Mouse (Mus musculus): Measurements from ENCODE around the gene Tns2. TPM values are rescaled to one million over a fixed set of nuclear protein-coding genes. Genes with fewer than 3 reads are reported as not detected.

Tns2 gene
- polyA plus RNA-seq, 1 experiment from 2014 or later, result 29.6 TPM

GRCm38 (mm10) chr15:102105764-102106730 is 5.8 kb downstream of the Tns2 start:
- Histone ChIP-seq H3K27me3 (peaks cover 15% of the 10 kb centered on the region; the same call in 1 of the 2 replicates), H3K9me3 (no peaks in the 10 kb centered on the region), H3K4me3 (no peak overlapping the region), H3K9ac (no peak overlapping the region; the same call in 1 of the 2 replicates), H3K4me1 (peaks cover 62% of the 10 kb centered on the region), H3K4me2 (replicated peaks) (peak overlapping the region; percentile 48), H3K36me3 (peaks cover 38% of the 10 kb centered on the region), H3K27ac (peak overlapping the region; percentile 51)
- WGBS, result 28% methylated on average over 18 of the region's 18 CpGs
- ATAC-seq (ENCODE audit: insufficient number of reproducible peaks, insufficient read depth, low FRiP score, low TSS enrichment), result no peak

DNA sequence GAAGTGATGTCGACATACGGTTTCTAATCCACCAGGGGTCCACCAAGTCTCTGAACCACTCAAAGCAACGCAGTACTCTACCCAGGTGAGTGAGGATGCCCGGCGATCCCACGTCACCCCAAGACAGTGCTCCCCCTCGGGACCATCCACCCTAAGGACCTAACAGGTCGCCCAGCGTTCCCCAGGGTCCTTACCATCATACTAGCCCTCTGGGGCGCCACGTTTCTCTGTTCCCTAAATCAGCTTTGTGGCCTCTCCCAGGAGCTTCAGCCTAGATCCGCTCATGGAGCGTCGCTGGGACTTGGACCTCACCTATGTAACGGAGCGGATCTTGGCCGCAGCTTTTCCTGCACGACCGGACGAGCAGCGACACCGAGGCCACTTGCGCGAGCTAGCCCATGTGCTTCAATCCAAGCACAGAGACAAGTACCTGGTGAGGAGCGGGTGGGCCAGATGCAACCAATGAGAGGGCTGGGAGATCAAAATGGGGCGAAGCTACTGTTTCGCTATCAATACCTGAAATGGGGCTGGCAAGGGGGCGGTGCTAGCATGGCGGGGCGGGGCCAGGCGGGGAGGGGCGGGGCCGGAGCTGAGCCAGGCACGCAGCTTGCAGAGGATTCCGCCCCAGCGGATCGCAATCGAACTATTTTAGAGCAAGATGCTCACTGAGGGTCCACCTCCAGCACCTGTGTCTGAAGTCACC is 6.7 kb downstream of the Tns2 start:
- Histone ChIP-seq H3K4me2 (replicated peaks) (peak overlapping the region; percentile 48), H3K4me1 (peaks cover 54% of the 10 kb centered on the region), H3K9me3 (no peaks in the 10 kb centered on the region), H3K9ac (no peak overlapping the region; the same call in 1 of the 2 replicates), H3K36me3 (peaks cover 46% of the 10 kb centered on the region), H3K27me3 (peaks cover 15% of the 10 kb centered on the region; the same call in 1 of the 2 replicates), H3K4me3 (peak overlapping the region; percentile 13), H3K27ac (no peak overlapping the region)
- ATAC-seq (ENCODE audit: insufficient number of reproducible peaks, insufficient read depth, low FRiP score, low TSS enrichment), result no peak
- WGBS, result 13% methylated on average over 37 of the region's 38 CpGs

DNA sequence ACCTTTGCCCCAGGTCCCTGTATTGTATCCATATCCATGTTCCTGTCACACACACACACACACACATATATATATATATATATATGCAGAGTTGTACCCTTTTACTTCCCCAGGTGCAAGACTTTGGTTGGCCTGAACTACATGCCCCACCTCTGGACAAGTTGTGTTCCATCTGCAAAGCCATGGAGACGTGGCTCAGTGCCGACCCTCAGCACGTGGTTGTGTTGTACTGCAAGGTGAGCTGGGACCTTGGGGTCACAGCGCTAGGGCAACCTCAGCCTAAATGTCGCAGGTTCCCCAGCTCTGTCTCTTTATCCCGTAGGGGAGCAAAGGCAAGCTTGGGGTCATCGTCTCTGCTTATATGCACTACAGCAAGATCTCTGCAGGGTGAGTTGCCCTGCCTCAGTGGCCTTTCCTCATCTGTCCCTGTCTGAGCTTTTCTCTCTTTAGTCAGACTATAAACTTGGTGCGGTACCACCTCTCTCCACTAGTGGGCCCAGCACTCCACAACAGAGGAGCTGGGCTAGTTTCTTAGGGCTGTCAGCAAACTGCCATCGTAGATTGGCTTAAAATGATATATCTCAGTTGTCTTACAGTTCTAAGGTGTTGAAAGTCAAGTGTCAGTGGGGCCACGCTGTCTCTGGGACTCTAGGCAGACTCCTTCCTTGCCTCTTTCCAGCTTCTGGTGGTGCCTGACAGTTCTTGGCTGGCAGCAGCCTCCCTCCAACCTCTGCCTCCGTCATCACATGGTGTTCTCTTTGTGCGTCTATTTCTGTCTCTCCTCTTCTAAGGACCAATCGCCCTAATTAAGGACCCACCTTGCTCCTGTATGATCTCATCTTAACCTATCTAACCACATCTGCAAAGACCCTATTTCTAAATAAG is 7.7 kb downstream of the Tns2 start:
- peaks cover 15% of the 10 kb centered on the region; the same call in 1 of the 2 replicates for H3K27me3 ChIP-seq
- H3K9me3 ChIP-seq, result no peaks in the 10 kb centered on the region
- no peak overlapping the region for H3K27ac ChIP-seq
- H3K4me1 ChIP-seq, result peaks cover 44% of the 10 kb centered on the region
- WGBS, result 43% methylated on average over 13 of the region's 13 CpGs
- peaks cover 57% of the 10 kb centered on the region for H3K36me3 ChIP-seq
- no peak overlapping the region for H3K9ac ChIP-seq
- ATAC-seq (ENCODE audit: insufficient number of reproducible peaks, insufficient read depth, low FRiP score, low TSS enrichment), result no peak
- H3K4me3 ChIP-seq, result no peak overlapping the region
- H3K4me2 ChIP-seq (replicated peaks), result no peak overlapping the region

DNA sequence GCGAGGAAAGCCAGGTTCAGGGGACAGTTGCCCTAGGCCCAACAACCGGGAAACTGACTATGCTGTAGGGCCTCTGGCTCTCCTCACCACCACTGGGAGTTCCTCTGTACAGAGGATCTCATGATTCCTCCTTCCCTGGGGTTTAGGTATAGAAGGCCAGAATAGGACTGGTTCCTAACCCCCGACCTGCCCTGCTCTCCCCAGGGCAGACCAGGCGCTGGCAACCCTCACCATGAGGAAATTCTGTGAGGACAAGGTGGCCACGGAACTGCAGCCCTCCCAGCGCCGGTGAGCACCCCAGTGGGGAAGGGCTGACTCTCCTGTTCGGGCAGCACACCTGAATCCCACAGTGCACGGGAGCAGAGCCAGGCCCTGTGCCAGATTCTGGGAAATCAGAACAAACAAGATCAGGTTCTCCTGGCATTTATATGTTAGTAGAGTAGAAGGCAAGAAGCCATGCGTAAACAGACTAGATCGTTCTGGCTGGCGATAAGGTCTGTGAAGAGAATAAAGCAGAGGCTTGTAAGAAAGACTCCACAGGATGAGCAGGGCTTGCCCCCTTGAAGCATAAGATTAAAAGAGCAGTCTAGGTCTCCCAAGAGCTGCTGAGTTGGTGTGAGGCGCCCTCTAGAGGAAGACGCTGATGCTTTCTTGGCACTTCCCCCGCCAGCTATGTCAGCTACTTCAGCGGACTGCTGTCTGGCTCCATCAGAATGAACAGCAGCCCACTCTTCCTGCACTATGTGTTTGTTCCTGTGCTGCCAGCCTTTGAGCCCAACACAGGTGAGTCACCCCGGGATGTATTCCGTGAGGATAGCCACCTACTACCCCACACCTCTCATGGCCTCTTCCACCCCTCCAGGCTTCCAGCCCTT is 8.7 kb downstream of the Tns2 start:
- Histone ChIP-seq H3K4me1 (peaks cover 34% of the 10 kb centered on the region), H3K36me3 (peaks cover 65% of the 10 kb centered on the region), H3K4me2 (replicated peaks) (no peak overlapping the region), H3K9me3 (no peaks in the 10 kb centered on the region), H3K27me3 (peaks cover 15% of the 10 kb centered on the region; the same call in 1 of the 2 replicates), H3K27ac (no peak overlapping the region), H3K9ac (no peak overlapping the region), H3K4me3 (no peak overlapping the region)
- ATAC-seq (ENCODE audit: insufficient number of reproducible peaks, insufficient read depth, low FRiP score, low TSS enrichment), result no peak
- 54% methylated on average over 18 of the region's 18 CpGs for WGBS

DNA sequence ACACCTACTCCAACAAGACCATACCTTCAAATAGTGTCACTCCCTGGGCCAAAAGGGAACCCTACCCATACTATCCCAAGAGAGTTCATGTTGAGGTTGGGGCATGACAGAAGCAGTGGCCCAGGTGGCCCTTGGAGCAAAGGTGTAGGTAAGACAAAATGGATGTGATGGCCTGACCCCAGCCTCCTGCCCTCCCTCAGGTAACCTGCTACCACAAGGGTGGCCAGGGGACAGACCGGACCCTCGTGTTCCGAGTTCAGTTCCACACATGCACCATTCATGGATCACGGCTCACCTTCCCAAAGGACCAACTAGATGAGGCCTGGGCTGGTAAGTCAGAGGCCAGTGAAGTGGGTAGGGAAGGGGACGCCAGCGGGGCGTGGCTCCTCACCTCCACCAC is 10.1 kb downstream of the Tns2 start:
- WGBS, result 95% methylated on average over 7 of the region's 7 CpGs
- Histone ChIP-seq H3K36me3 (peaks cover 74% of the 10 kb centered on the region), H3K27me3 (peaks cover 12% of the 10 kb centered on the region; the same call in 1 of the 2 replicates), H3K27ac (no peak overlapping the region), H3K9me3 (no peaks in the 10 kb centered on the region), H3K4me3 (no peak overlapping the region), H3K4me2 (replicated peaks) (no peak overlapping the region), H3K9ac (no peak overlapping the region), H3K4me1 (peaks cover 22% of the 10 kb centered on the region)
- no peak for ATAC-seq (ENCODE audit: insufficient number of reproducible peaks, insufficient read depth, low FRiP score, low TSS enrichment)

DNA sequence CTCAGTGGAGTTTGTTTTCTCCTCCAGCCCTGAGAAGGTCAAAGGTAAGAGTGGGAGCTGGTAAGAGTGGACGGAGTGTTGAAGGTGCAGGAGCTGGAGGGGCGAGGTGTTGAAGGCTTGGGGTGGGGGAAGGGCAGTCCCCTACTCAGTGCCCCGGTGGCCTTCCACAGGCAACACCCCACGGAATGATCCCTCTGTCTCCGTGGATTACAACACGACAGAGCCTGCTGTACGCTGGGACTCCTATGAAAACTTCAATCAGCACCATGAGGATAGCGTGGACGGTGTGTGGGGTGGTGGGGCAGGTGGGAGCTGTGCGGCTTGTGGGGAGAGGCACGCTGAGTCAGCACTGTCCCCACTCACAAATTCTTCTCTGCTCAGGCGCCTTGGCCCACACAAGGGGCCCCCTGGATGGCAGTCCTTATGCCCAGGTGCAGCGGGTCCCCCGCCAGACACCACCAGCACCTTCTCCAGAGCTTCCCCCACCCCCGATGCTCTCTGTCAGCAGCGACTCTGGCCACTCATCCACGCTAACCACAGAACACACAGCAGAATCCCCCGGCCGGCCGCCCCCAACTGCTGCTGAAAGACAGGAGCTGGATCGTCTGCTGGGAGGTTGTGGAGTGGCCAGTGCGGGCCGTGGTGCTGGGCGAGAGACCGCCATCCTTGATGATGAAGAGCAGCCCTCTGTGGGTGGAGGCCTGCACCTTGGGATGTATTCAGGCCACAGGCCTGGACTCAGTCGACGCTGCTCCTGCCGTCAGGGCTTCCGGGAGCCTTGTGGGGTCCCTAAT is 10.7 kb downstream of the Tns2 start:
- peaks cover 5% of the 10 kb centered on the region; the same call in 1 of the 2 replicates for H3K27me3 ChIP-seq
- peaks cover 77% of the 10 kb centered on the region for H3K36me3 ChIP-seq
- H3K4me3 ChIP-seq, result no peak overlapping the region
- no peaks in the 10 kb centered on the region for H3K9me3 ChIP-seq
- no peak overlapping the region for H3K9ac ChIP-seq
- H3K4me2 ChIP-seq (replicated peaks), result no peak overlapping the region
- peaks cover 16% of the 10 kb centered on the region for H3K4me1 ChIP-seq
- ATAC-seq (ENCODE audit: insufficient number of reproducible peaks, insufficient read depth, low FRiP score, low TSS enrichment), result no peak
- 84% methylated on average over 29 of the region's 29 CpGs for WGBS
- H3K27ac ChIP-seq, result no peak overlapping the region

DNA sequence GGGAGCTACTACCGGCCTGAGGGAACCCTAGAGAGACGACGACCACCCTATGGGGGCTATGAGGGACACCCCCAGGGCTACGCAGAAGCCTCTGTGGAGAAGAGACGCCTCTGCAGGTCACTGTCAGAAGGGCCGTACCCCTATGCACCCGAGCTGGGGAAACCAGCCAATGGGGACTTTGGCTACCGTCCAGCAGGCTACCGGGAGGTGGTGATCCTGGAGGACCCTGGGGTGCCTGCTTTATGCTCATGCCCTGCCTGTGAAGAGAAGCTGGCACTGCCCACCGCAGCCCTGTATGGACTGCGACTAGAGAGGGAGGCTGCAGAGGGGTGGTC is 11.2 kb downstream of the Tns2 start:
- ATAC-seq (ENCODE audit: insufficient number of reproducible peaks, insufficient read depth, low FRiP score, low TSS enrichment), result no peak
- no peak overlapping the region for H3K4me2 ChIP-seq (replicated peaks)
- no peak overlapping the region for H3K9ac ChIP-seq
- peaks cover 83% of the 10 kb centered on the region for H3K36me3 ChIP-seq
- no peaks in the 10 kb centered on the region for H3K9me3 ChIP-seq
- WGBS, result 82% methylated on average over 11 of the region's 11 CpGs
- no peak overlapping the region for H3K4me3 ChIP-seq
- no peaks in the 10 kb centered on the region for H3K27me3 ChIP-seq
- H3K27ac ChIP-seq, result no peak overlapping the region
- H3K4me1 ChIP-seq, result peaks cover 10% of the 10 kb centered on the region

DNA sequence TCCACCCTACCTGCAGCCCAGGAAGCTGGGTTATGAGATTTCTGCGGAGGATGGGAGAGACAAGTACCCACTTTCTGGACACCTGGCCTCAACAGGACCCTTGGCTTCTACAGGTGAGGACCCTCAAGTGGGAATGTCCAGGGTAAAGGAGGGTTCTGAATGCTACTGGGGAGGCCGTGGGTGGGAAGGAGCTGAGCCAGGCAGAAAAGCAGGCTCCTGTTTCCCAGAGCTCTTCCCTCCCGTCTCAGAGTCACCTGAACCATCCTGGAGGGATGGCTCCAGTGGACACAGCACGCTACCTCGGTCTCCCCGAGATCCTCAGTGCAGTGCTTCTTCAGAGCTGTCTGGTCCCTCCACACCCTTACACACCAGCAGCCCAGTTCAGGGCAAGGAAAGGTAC is 12.0 kb downstream of the Tns2 start:
- no peak overlapping the region for H3K4me2 ChIP-seq (replicated peaks)
- H3K4me1 ChIP-seq, result peaks cover 4% of the 10 kb centered on the region
- no peaks in the 10 kb centered on the region for H3K27me3 ChIP-seq
- no peaks in the 10 kb centered on the region for H3K9me3 ChIP-seq
- no peak overlapping the region for H3K9ac ChIP-seq
- 92% methylated on average over 6 of the region's 6 CpGs for WGBS
- peaks cover 90% of the 10 kb centered on the region for H3K36me3 ChIP-seq
- H3K27ac ChIP-seq, result no peak overlapping the region
- H3K4me3 ChIP-seq, result no peak overlapping the region
- ATAC-seq (ENCODE audit: insufficient number of reproducible peaks, insufficient read depth, low FRiP score, low TSS enrichment), result no peak

GRCm38 (mm10) chr15:102112827-102113226 is 12.6 kb downstream of the Tns2 start:
- H3K27ac ChIP-seq, result no peak overlapping the region
- no peaks in the 10 kb centered on the region for H3K9me3 ChIP-seq
- H3K36me3 ChIP-seq, result peaks cover 92% of the 10 kb centered on the region
- no peak overlapping the region for H3K4me2 ChIP-seq (replicated peaks)
- WGBS, result 75% methylated on average over 8 of the region's 8 CpGs
- peaks cover 3% of the 10 kb centered on the region for H3K4me1 ChIP-seq
- H3K27me3 ChIP-seq, result no peaks in the 10 kb centered on the region
- H3K9ac ChIP-seq, result no peak overlapping the region
- no peak overlapping the region for H3K4me3 ChIP-seq
- ATAC-seq (ENCODE audit: insufficient number of reproducible peaks, insufficient read depth, low FRiP score, low TSS enrichment), result no peak

- no peak overlapping the region for H3K9ac ChIP-seq
- H3K4me1 ChIP-seq, result peaks cover 3% of the 10 kb centered on the region; the same call in 1 of the 2 replicates
- H3K4me2 ChIP-seq (replicated peaks), result no peak overlapping the region
- H3K27ac ChIP-seq, result 0 out of 2 replicates have a peak overlapping the region, but pooled peaks have one; percentile 9
- no peaks in the 10 kb centered on the region for H3K27me3 ChIP-seq
- no peak overlapping the region for H3K4me3 ChIP-seq
- no peak for ATAC-seq (ENCODE audit: insufficient number of reproducible peaks, insufficient read depth, low FRiP score, low TSS enrichment)
- no peaks in the 10 kb centered on the region for H3K9me3 ChIP-seq
- H3K36me3 ChIP-seq, result peaks cover 96% of the 10 kb centered on the region
- 76% methylated on average over 4 of the region's 4 CpGs for WGBS
Measured at GRCm38 (mm10) chr15:102113674-102114073, 13.5 kb downstream of the Tns2 start.
